Mouse (Mus musculus) midbrain, embryonic 15.5 days (tissue): ENCODE measurements around the gene Olfr958. TPM values are rescaled to one million over a fixed set of nuclear protein-coding genes. Genes with fewer than 3 reads are reported as not detected.

Experiments
- ATAC-seq: fragments of 200-750 bp; cut with Nextera tagmentation; replicated peaks from 2 replicates; pipeline ENCODE4 v1.8.0; 2017; ENCODE audit warnings: moderate TSS enrichment
- H3K27ac ChIP-seq: fragments of 300-500 bp; sonication (generic); 2 replicates; pipeline ENCODE4 v1.5.1; 2015; ENCODE audit warnings: mild to moderate bottlenecking, inconsistent platforms
- H3K27me3 ChIP-seq: fragments of 300-500 bp; sonication (generic); replicated peaks from 2 replicates; pipeline ENCODE4 v1.6.1; 2015; ENCODE audit warnings: inconsistent platforms
- H3K36me3 ChIP-seq: fragments of 300-500 bp; sonication (generic); replicated peaks from 2 replicates; pipeline ENCODE4 v1.6.1; 2015; ENCODE audit warnings: inconsistent platforms
- H3K4me1 ChIP-seq: fragments of 300-500 bp; sonication (generic); 2 replicates; pipeline ENCODE4 v1.6.1; 2015; ENCODE audit warnings: inconsistent platforms
- H3K4me2 ChIP-seq: fragments of 300-500 bp; sonication (generic); 2 replicates; pipeline ENCODE4 v1.6.1; 2015; ENCODE audit warnings: inconsistent platforms, mild to moderate bottlenecking, moderate library complexity
- H3K4me3 ChIP-seq: fragments of 300-500 bp; sonication (generic); 2 replicates; pipeline ENCODE4 v1.5.1; 2015; ENCODE audit warnings: mild to moderate bottlenecking, inconsistent platforms
- H3K9ac ChIP-seq: fragments of 300-500 bp; sonication (generic); 2 replicates; pipeline ENCODE4 v1.6.1; 2015; ENCODE audit warnings: mild to moderate bottlenecking, inconsistent platforms
- H3K9me3 ChIP-seq: fragments of 300-500 bp; sonication (generic); 2 replicates; pipeline ENCODE4 v1.6.1; 2016; ENCODE audit warnings: inconsistent platforms
- WGBS: fragments of 180-500 bp; shearing (Covaris S2); methylation state at CpG from one replicate; pipeline ENCODE4 v1.1.7; 2015; ENCODE audit warnings: mixed read lengths; 5-methylcytosine and 5-hydroxymethylcytosine counted together
- polyA plus RNA-seq: library from polyadenylated mRNA; unstranded; fragments of >200 nt; fragmentation: Nextera tagmentation; extraction: Ambion mirVana; gene quantifications from 2 replicates; pipeline ENCODE4 v1.2.1, GENCODE M21; 2015

The Olfr958 gene
- polyA plus RNA-seq = not detected in 2 replicates

- WGBS = 67% methylated on average over 2 of the region's 2 CpGs
- no peak for ATAC-seq
- Histone ChIP-seq H3K4me1 (peaks cover 7% of the 10 kb centered on the region; the same call in 1 of the 2 replicates), H3K9me3 (no peaks in the 10 kb centered on the region), H3K27ac (no peak within 1 kb of the TSS), H3K4me3 (no peak within 1 kb of the TSS), H3K36me3 (no peaks in the 10 kb centered on the region), H3K27me3 (no peaks in the 10 kb centered on the region), H3K9ac (no peak within 1 kb of the TSS), H3K4me2 (no peak within 1 kb of the TSS)
These were observed at the start of gene Olfr958 for GRCm38 (mm10) chr9:39553946-39554345. Gene Olfr958 (minus strand): TSS chr9:39554054.

GRCm38 (mm10) chr9:39603333-39603845 is 49.5 kb upstream of the Olfr958 start:
- peak overlapping the region; percentile 50 for H3K4me3 ChIP-seq
- ATAC-seq = peak; percentile 84

GRCm38 (mm10) chr9:39602536-39603332 is 48.9 kb upstream of the Olfr958 start:
- H3K9ac ChIP-seq = peak overlapping the region; percentile 49
- peak; percentile 94 for ATAC-seq
- peaks cover 15% of the 10 kb centered on the region; the same call in 1 of the 2 replicates for H3K4me1 ChIP-seq
- peak overlapping the region; percentile 95 for H3K4me2 ChIP-seq
- H3K36me3 ChIP-seq = no peaks in the 10 kb centered on the region; the same call in 1 of the 2 replicates
- no peaks in the 10 kb centered on the region for H3K9me3 ChIP-seq
- H3K4me3 ChIP-seq = peak overlapping the region; percentile 50
- under 1% methylated on average over 19 of the region's 19 CpGs for WGBS
- no peaks in the 10 kb centered on the region for H3K27me3 ChIP-seq
- H3K27ac ChIP-seq = peak overlapping the region; percentile 85

More at GRCm38 (mm10) chr9:39603333-39603845, 49.5 kb upstream of the Olfr958 start:
- Histone ChIP-seq H3K4me2 (peak overlapping the region; percentile 95), H3K36me3 (no peaks in the 10 kb centered on the region), H3K9ac (peak overlapping the region; percentile 49), H3K4me1 (peaks cover 15% of the 10 kb centered on the region; the same call in 1 of the 2 replicates), H3K27ac (peak overlapping the region; percentile 85), H3K27me3 (no peaks in the 10 kb centered on the region), H3K9me3 (no peaks in the 10 kb centered on the region)
- WGBS = 0% methylated on average over 9 of the region's 9 CpGs

GRCm38 (mm10) chr9:39577050-39577449 is 23.2 kb upstream of the Olfr958 start:
- no peaks in the 10 kb centered on the region for H3K9me3 ChIP-seq
- no peaks in the 10 kb centered on the region for H3K27me3 ChIP-seq
- no peak overlapping the region for H3K27ac ChIP-seq
- no peak overlapping the region for H3K9ac ChIP-seq
- no peak overlapping the region for H3K4me3 ChIP-seq
- H3K4me1 ChIP-seq = no peaks in the 10 kb centered on the region
- 90% methylated on average over 5 of the region's 5 CpGs for WGBS
- no peak overlapping the region for H3K4me2 ChIP-seq
- H3K36me3 ChIP-seq = no peaks in the 10 kb centered on the region
- ATAC-seq = no peak

GRCm38 (mm10) chr9:39575469-39575868 is 21.6 kb upstream of the Olfr958 start, which contains the start of gene Olfr959:
Gene Olfr959 (minus strand): TSS chr9:39575569.
- Histone ChIP-seq H3K4me3 (no peak within 1 kb of the TSS), H3K9me3 (no peaks in the 10 kb centered on the region), H3K9ac (no peak within 1 kb of the TSS), H3K4me1 (no peaks in the 10 kb centered on the region), H3K27ac (no peak within 1 kb of the TSS), H3K36me3 (no peaks in the 10 kb centered on the region), H3K27me3 (no peaks in the 10 kb centered on the region), H3K4me2 (no peak within 1 kb of the TSS)
- 86% methylated on average over 3 of the region's 3 CpGs for WGBS
- no peak for ATAC-seq

GRCm38 (mm10) chr9:39558349-39558647 is 4.4 kb upstream of the Olfr958 start:
- no peak overlapping the region for H3K4me2 ChIP-seq
- ATAC-seq = peak; percentile 71
- no peak overlapping the region for H3K4me3 ChIP-seq
- H3K36me3 ChIP-seq = no peaks in the 10 kb centered on the region
- H3K27ac ChIP-seq = peak overlapping the region; percentile 89
- H3K9ac ChIP-seq = no peak overlapping the region
- H3K4me1 ChIP-seq = peaks cover 7% of the 10 kb centered on the region; the same call in 1 of the 2 replicates
- no peaks in the 10 kb centered on the region for H3K27me3 ChIP-seq
- H3K9me3 ChIP-seq = no peaks in the 10 kb centered on the region

- H3K9me3 ChIP-seq = no peaks in the 10 kb centered on the region
- no peak overlapping the region for H3K9ac ChIP-seq
- H3K36me3 ChIP-seq = no peaks in the 10 kb centered on the region
- peak overlapping the region; percentile 18; the same call in 1 of the 2 replicates for H3K4me2 ChIP-seq
- H3K27me3 ChIP-seq = no peaks in the 10 kb centered on the region
- peak; percentile 96 for ATAC-seq
- WGBS = 16% methylated on average over 3 of the region's 3 CpGs
- H3K4me1 ChIP-seq = peaks cover 7% of the 10 kb centered on the region; the same call in 1 of the 2 replicates
- no peak overlapping the region for H3K4me3 ChIP-seq
- H3K27ac ChIP-seq = peak overlapping the region; percentile 89
These were observed 3.9 kb upstream of the Olfr958 start for GRCm38 (mm10) chr9:39557529-39558348.

GRCm38 (mm10) chr9:39550806-39551205 is 3.0 kb downstream of the Olfr958 start:
- 72% methylated on average over 5 of the region's 5 CpGs for WGBS
- H3K27ac ChIP-seq = no peak overlapping the region

GRCm38 (mm10) chr9:39523616-39524285 is 30.1 kb downstream of the Olfr958 start:
- no peak overlapping the region for H3K27ac ChIP-seq
- H3K27me3 ChIP-seq = no peaks in the 10 kb centered on the region
- H3K4me3 ChIP-seq = no peak overlapping the region
- 84% methylated on average over 1 of the region's 1 CpGs for WGBS
- H3K9ac ChIP-seq = no peak overlapping the region
- H3K4me1 ChIP-seq = no peaks in the 10 kb centered on the region
- no peak overlapping the region for H3K4me2 ChIP-seq
- no peak for ATAC-seq
- no peaks in the 10 kb centered on the region for H3K9me3 ChIP-seq
- no peaks in the 10 kb centered on the region for H3K36me3 ChIP-seq

More at GRCm38 (mm10) chr9:39550806-39551205, 3.0 kb downstream of the Olfr958 start:
- Histone ChIP-seq H3K9me3 (no peaks in the 10 kb centered on the region), H3K4me2 (no peak overlapping the region), H3K4me3 (no peak overlapping the region), H3K27me3 (no peaks in the 10 kb centered on the region), H3K9ac (no peak overlapping the region), H3K36me3 (no peaks in the 10 kb centered on the region), H3K4me1 (no peaks in the 10 kb centered on the region)
- ATAC-seq = no peak

- Histone ChIP-seq H3K9me3 (no peaks in the 10 kb centered on the region), H3K9ac (no peak overlapping the region), H3K27me3 (no peaks in the 10 kb centered on the region), H3K36me3 (no peaks in the 10 kb centered on the region), H3K27ac (no peak overlapping the region), H3K4me3 (no peak overlapping the region), H3K4me1 (no peaks in the 10 kb centered on the region), H3K4me2 (no peak overlapping the region)
- ATAC-seq = no peak
These were observed 35.3 kb downstream of the Olfr958 start for GRCm38 (mm10) chr9:39518595-39518994.

GRCm38 (mm10) chr9:39515531-39515930 is 38.3 kb downstream of the Olfr958 start, which contains the start of gene Olfr957:
Gene Olfr957 (minus strand): TSS chr9:39515809.
- no peak for ATAC-seq
- no peak within 1 kb of the TSS for H3K4me3 ChIP-seq
- H3K9ac ChIP-seq = no peak within 1 kb of the TSS
- no peak within 1 kb of the TSS for H3K4me2 ChIP-seq
- 76% methylated on average over 3 of the region's 3 CpGs for WGBS
- H3K4me1 ChIP-seq = no peaks in the 10 kb centered on the region
- H3K27ac ChIP-seq = no peak within 1 kb of the TSS
- no peaks in the 10 kb centered on the region for H3K36me3 ChIP-seq
- H3K9me3 ChIP-seq = no peaks in the 10 kb centered on the region
- H3K27me3 ChIP-seq = no peaks in the 10 kb centered on the region

- H3K9ac ChIP-seq = no peak overlapping the region
- H3K36me3 ChIP-seq = no peaks in the 10 kb centered on the region
- H3K27me3 ChIP-seq = no peaks in the 10 kb centered on the region
- WGBS = 79% methylated on average over 9 of the region's 9 CpGs
- H3K9me3 ChIP-seq = no peaks in the 10 kb centered on the region
- peak; percentile 70 for ATAC-seq
- no peak overlapping the region for H3K4me3 ChIP-seq
- H3K27ac ChIP-seq = no peak overlapping the region
- peaks cover 4% of the 10 kb centered on the region; the same call in 1 of the 2 replicates for H3K4me1 ChIP-seq
- H3K4me2 ChIP-seq = no peak overlapping the region
These were observed 44.4 kb downstream of the Olfr958 start for GRCm38 (mm10) chr9:39509412-39509811.
